Mouse (Mus musculus): ENCODE results near the gene Prpf38b. TPM values are rescaled to one million over a fixed set of nuclear protein-coding genes. Genes with fewer than 3 reads are reported as not detected.

Prpf38b gene
- total and polyA plus RNA-seq, 3 experiments = 42.6 to 177 (median 42.9) TPM

- no peak for TF ChIP-seq PAX5 (IDR thresholded peaks at IDR 0.05; ENCODE audit: low read length)
- TF ChIP-seq ZC3H11A (IDR thresholded peaks at IDR 0.05; ENCODE audit: low read depth, low read length) = no peak
- no peak for TF ChIP-seq NRF1 (IDR thresholded peaks at IDR 0.05; ENCODE audit: low read depth, low read length)
- TF ChIP-seq UBTF (IDR thresholded peaks at IDR 0.05; ENCODE audit: low read depth, low read length) = peak; percentile 86
- peak in 1 of 2 experiments; percentile 56; a peak in 2 of 4 replicates for TF ChIP-seq CTCF (conservative IDR thresholded peaks at IDR 0.05 in 1 of 2, IDR thresholded peaks at IDR 0.05 in 1 of 2; ENCODE audit: low read depth in 2 of 2, low read length in 2 of 2)
Measured at GRCm38 (mm10) chr3:108911081-108911547, 413 bp downstream of the Prpf38b start (continued).

DNA sequence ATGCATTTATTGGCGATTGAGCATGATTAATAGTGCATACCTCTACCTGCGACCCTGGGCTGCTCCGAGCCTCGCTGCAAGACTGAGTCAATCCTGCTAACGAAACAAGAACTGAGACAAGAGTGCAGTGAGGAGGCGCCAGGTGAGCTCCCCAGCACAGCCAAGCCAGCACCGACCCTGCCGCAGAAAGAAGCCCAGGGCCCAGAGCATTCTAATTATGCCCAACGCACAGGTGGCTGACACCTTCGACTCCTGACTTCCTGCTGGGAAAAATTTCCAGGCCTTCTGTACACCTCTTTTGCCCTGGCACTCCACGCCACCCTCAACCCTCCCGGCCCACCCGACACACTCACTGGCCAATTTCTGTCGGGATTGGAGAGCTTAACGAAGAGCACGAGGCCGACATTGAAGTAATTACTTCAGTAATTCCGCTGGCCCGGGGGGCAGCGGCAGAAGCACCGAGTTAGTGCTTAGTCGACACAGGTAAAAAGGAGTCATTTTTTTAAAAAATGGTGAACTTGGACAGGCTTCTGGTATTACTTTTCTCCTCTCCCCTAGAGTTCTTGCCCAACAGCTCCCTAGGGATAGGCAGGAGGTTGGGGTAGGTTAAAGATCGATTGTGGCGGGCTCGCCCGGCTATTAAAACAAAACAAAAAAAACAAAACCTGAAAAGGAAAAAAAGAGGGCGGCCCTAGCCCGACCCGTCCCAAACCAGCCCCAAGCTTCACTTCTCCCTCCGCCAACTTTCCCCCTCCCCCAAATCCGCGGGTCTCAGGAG is 1.0 kb downstream of the Prpf38b start:
- Histone ChIP-seq H3K4me1 (ENCODE audit: control insufficient read depth in 1 of 2, insufficient read depth in 2 of 2) (peaks cover 4 to 32% of the 10 kb centered on the region in 2 experiments; a peak in 3 of 4 replicates), H3K27me3 (replicated peaks) (no peaks in the 10 kb centered on the region), H3K9me3 (replicated peaks; ENCODE audit: low read length) (no peaks in the 10 kb centered on the region), H3K79me2 (replicated peaks; ENCODE audit: control insufficient read depth, extremely low read depth, insufficient read depth, poor library complexity, severe bottlenecking) (peaks cover 48% of the 10 kb centered on the region), H3K4me2 (ENCODE audit: insufficient read depth, low read depth, poor library complexity, severe bottlenecking) (peak overlapping the region; percentile 70; the same call in 1 of the 2 replicates), H3K36me3 (replicated peaks in 1 of 2; ENCODE audit: control insufficient read depth in 1 of 2, insufficient read depth in 1 of 2, low read length in 1 of 2) (peaks cover 13 to 32% of the 10 kb centered on the region in 2 experiments), H3K9ac (ENCODE audit: insufficient read depth, low read depth) (peak overlapping the region; percentile 93), H3K27ac (ENCODE audit: insufficient read depth, low read depth) (peak overlapping the region; percentile 97), H3K4me3 (replicated peaks in 1 of 3; ENCODE audit: low read depth in 2 of 3, low read length in 2 of 3, poor library complexity in 1 of 3) (peak overlapping the region; percentile 71 to 99 (median 87))
- peak; percentile 52 for DNase-seq (ENCODE audit: extremely low read depth)
- dilution Hi-C loops (cut with MboI; ENCODE audit: extremely low pct_ligation_motif_present, extremely low pct_unique_long_range_greater_than_20kb, low sequenced_read_pairs) = no loop called here
- in situ Hi-C loops (cut with MboI; ENCODE audit: low pct_ligation_motif_present, low pct_unique_long_range_greater_than_20kb, low sequenced_read_pairs) = no loop called here
- TF ChIP-seq POLR2AphosphoS2 (IDR thresholded peaks at IDR 0.05; ENCODE audit: low read depth, low read length) (no peak), HCFC1 (IDR thresholded peaks at IDR 0.05; ENCODE audit: low read depth, low read length) (no peak), PAX5 (IDR thresholded peaks at IDR 0.05; ENCODE audit: low read length) (no peak), NELFE (IDR thresholded peaks at IDR 0.05; ENCODE audit: low read depth, low read length) (no peak), RCOR1 (conservative IDR thresholded peaks at IDR 0.05; ENCODE audit: low read depth, low read length) (no peak), MAX (IDR thresholded peaks at IDR 0.05; ENCODE audit: low read length) (no peak), EP300 (IDR thresholded peaks at IDR 0.05; ENCODE audit: low read length) (peak; percentile 66), MYC (IDR thresholded peaks at IDR 0.05; ENCODE audit: low read depth, low read length) (no peak; the same call in 1 of the 2 replicates), RAD21 (IDR thresholded peaks at IDR 0.05; ENCODE audit: low read depth, low read length) (no peak; the same call in 1 of the 2 replicates), GABPA (IDR thresholded peaks at IDR 0.05; ENCODE audit: insufficient replicate concordance, low read depth, low read length) (no peak), IRF4 (IDR thresholded peaks at IDR 0.05; ENCODE audit: low read depth, low read length) (peak; percentile 83; the same call in 1 of the 2 replicates), NRF1 (IDR thresholded peaks at IDR 0.05; ENCODE audit: low read depth, low read length) (no peak), ZNF384 (IDR thresholded peaks at IDR 0.05; ENCODE audit: low read depth, low read length) (no peak), ZKSCAN1 (IDR thresholded peaks at IDR 0.05; ENCODE audit: borderline replicate concordance, low read depth, low read length) (no peak), CHD2 (IDR thresholded peaks at IDR 0.05; ENCODE audit: low read length) (no peak), ZC3H11A (IDR thresholded peaks at IDR 0.05; ENCODE audit: low read depth, low read length) (no peak), MAZ (IDR thresholded peaks at IDR 0.05; ENCODE audit: low read depth, low read length) (peak; percentile 27; the same call in 1 of the 2 replicates), TBP (conservative IDR thresholded peaks at IDR 0.05; ENCODE audit: low read depth, low read length) (no peak), CTCF (conservative IDR thresholded peaks at IDR 0.05 in 1 of 2, IDR thresholded peaks at IDR 0.05 in 1 of 2; ENCODE audit: low read depth in 2 of 2, low read length in 2 of 2) (no peak), E2F4 (IDR thresholded peaks at IDR 0.05; ENCODE audit: insufficient replicate concordance, low read depth, low read length) (no peak), UBTF (IDR thresholded peaks at IDR 0.05; ENCODE audit: low read depth, low read length) (peak; percentile 77), MEF2A (IDR thresholded peaks at IDR 0.05; ENCODE audit: borderline replicate concordance, low read depth, low read length) (0 out of 2 replicates have a peak, but pooled peaks have one; percentile 12), ETS1 (conservative IDR thresholded peaks at IDR 0.05; ENCODE audit: low read depth, low read length) (no peak; the same call in 1 of the 2 replicates), USF1 (IDR thresholded peaks at IDR 0.05; ENCODE audit: low read depth, low read length) (no peak), SIN3A (IDR thresholded peaks at IDR 0.05; ENCODE audit: low read length) (peak; percentile 18; the same call in 1 of the 2 replicates), POLR2A (IDR thresholded peaks at IDR 0.05; ENCODE audit: low read depth, low read length) (0 out of 2 replicates have a peak, but pooled peaks have one; percentile 19), ELF1 (IDR thresholded peaks at IDR 0.05; ENCODE audit: low read depth, low read length) (no peak), JUN (IDR thresholded peaks at IDR 0.05; ENCODE audit: insufficient read depth, low read depth, low read length) (no peak), ZMIZ1 (IDR thresholded peaks at IDR 0.05; ENCODE audit: low read depth, low read length) (no peak), USF2 (conservative IDR thresholded peaks at IDR 0.05; ENCODE audit: low read depth, low read length) (no peak), JUND (conservative IDR thresholded peaks at IDR 0.05; ENCODE audit: low read depth, low read length) (no peak), CHD1 (IDR thresholded peaks at IDR 0.05; ENCODE audit: low read depth, low read length) (no peak), MAFK (IDR thresholded peaks at IDR 0.05; ENCODE audit: insufficient replicate concordance, low read length) (no peak), BHLHE40 (IDR thresholded peaks at IDR 0.05; ENCODE audit: low read depth, low read length) (no peak)
